Mouse (Mus musculus) left cerebral cortex, adult 2 months (tissue): ENCODE data around the gene Ccnt1. TPM values are rescaled to one million over a fixed set of nuclear protein-coding genes. Genes with fewer than 3 reads are reported as not detected.
"Not testable (repeated sequence)": the region's sequence is repeated elsewhere in the genome, so short reads cannot be mapped to it uniquely, and the experiment has no call there.

Experiments
- DNase-seq, 2 experiments: peaks; one replicate each; pipeline ENCODE4 v3.0.0; 2021 to 2022; ENCODE audit warnings: low spot score in 2 of 2, mixed read lengths in 1 of 2; ENCODE audit errors: extremely low spot score in 1 of 2
- H3K27ac ChIP-seq: fragments of 200-600 bp; 2 replicates; pipeline ENCODE4 v1.8.1; 2022
- H3K4me3 ChIP-seq: fragments of 200-600 bp; 2 replicates; pipeline ENCODE4 v1.8.1; 2022
- CTCF ChIP-seq: fragments of 200-600 bp; IDR thresholded peaks from 2 replicates; pipeline ENCODE4 v1.8.1; 2022; ENCODE audit warnings: antibody characterized with exemption, mild to moderate bottlenecking, moderate library complexity
- intact Hi-C: fragments of 180-260 bp; cut with DNase I; formaldehyde crosslinking; loops from one replicate; pipeline ENCODE4 v1.15.1; 2025
- total RNA-seq, 2 experiments: library from RNA; stranded (reverse); gene quantifications; 2 replicates each; pipeline ENCODE4 v1.2.3; 2021

Ccnt1 gene
- total RNA-seq, 2 experiments from 2014 or later = 40.3 to 45.8 TPM

GRCm38 (mm10) chr15:98535921-98536320 lies 34.8 kb downstream of the Ccnt1 start:
- TF ChIP-seq CTCF = no peak
- H3K4me3 ChIP-seq = no peak overlapping the region
- H3K27ac ChIP-seq = no peak overlapping the region
- no peak for DNase-seq
- intact Hi-C loops = no loop called here

- DNase-seq = peak; percentile 97 to 98
- TF ChIP-seq CTCF = no peak
- peak within 1 kb of the TSS; percentile 99 for H3K27ac ChIP-seq
- H3K4me3 ChIP-seq = peak within 1 kb of the TSS; percentile 91
- intact Hi-C loops = loop anchor here (5.0 kb wide), 1 partner anchor 33 kb away; no protein-coding TSS in a partner anchor
Observed at GRCm38 (mm10) chr15:98533881-98534627, 36.7 kb downstream of the Ccnt1 start, which contains the start of gene Kansl2. Gene Kansl2, minus strand, starts transcription at chr15:98534264.

- DNase-seq = no peak
- Histone ChIP-seq H3K4me3 (peak overlapping the region; percentile 91), H3K27ac (peak overlapping the region; percentile 70)
- no peak for TF ChIP-seq CTCF
- intact Hi-C loops = loop anchor here (5.0 kb wide), 1 partner anchor 34 kb away; no protein-coding TSS in a partner anchor
Observed at GRCm38 (mm10) chr15:98533035-98533531, 37.6 kb downstream of the Ccnt1 start.

- no peak for DNase-seq
- no peak for TF ChIP-seq CTCF
- Histone ChIP-seq H3K4me3 (peak overlapping the region; percentile 91), H3K27ac (no peak overlapping the region; the same call in 1 of the 2 replicates)
- intact Hi-C loops = loop anchor here (5.0 kb wide), 1 partner anchor 35 kb away; no protein-coding TSS in a partner anchor
Observed at GRCm38 (mm10) chr15:98532281-98532680, 38.4 kb downstream of the Ccnt1 start.

GRCm38 (mm10) chr15:98528066-98528563 lies 42.6 kb downstream of the Ccnt1 start:
- TF ChIP-seq CTCF = no peak
- DNase-seq = no peak
- Histone ChIP-seq H3K27ac (no peak overlapping the region), H3K4me3 (no peak overlapping the region)
- intact Hi-C loops = no loop called here

GRCm38 (mm10) chr15:98527056-98527771 lies 43.5 kb downstream of the Ccnt1 start:
- TF ChIP-seq CTCF = no peak

GRCm38 (mm10) chr15:98526057-98526456 lies 44.7 kb downstream of the Ccnt1 start:
- no peak overlapping the region for H3K27ac ChIP-seq
- no peak for TF ChIP-seq CTCF
- H3K4me3 ChIP-seq = no peak overlapping the region
- intact Hi-C loops = no loop called here
- DNase-seq = no peak

More at GRCm38 (mm10) chr15:98527056-98527771, 43.5 kb downstream of the Ccnt1 start:
- Histone ChIP-seq H3K27ac (no peak overlapping the region), H3K4me3 (no peak overlapping the region)
- DNase-seq = no peak
- intact Hi-C loops = no loop called here

- no peak for TF ChIP-seq CTCF
- no peak for DNase-seq
- intact Hi-C loops = no loop called here
- Histone ChIP-seq H3K4me3 (no peak overlapping the region), H3K27ac (no peak overlapping the region)
Observed at GRCm38 (mm10) chr15:98521245-98521644, 49.5 kb downstream of the Ccnt1 start.

- intact Hi-C loops = no loop called here
- no peak overlapping the region for H3K4me3 ChIP-seq
- peak; percentile 43 to 72 for DNase-seq
- TF ChIP-seq CTCF = peak; percentile 98
- no peak overlapping the region for H3K27ac ChIP-seq
Observed at GRCm38 (mm10) chr15:98517380-98518355, 53.1 kb downstream of the Ccnt1 start.

GRCm38 (mm10) chr15:98514845-98515244 lies 55.9 kb downstream of the Ccnt1 start:
- intact Hi-C loops = loop anchor here (5.0 kb wide), 1 partner anchor 408 kb away; no protein-coding TSS in a partner anchor
- H3K27ac ChIP-seq, H3K4me3 ChIP-seq, DNase-seq: not testable (repeated sequence)

GRCm38 (mm10) chr15:98514146-98514545 lies 56.6 kb downstream of the Ccnt1 start:
- TF ChIP-seq CTCF = no peak
- no peak overlapping the region for H3K27ac ChIP-seq
- intact Hi-C loops = loop anchor here (5.0 kb wide), 1 partner anchor 407 kb away; no protein-coding TSS in a partner anchor
- DNase-seq = no peak
- no peak overlapping the region for H3K4me3 ChIP-seq

GRCm38 (mm10) chr15:98513676-98514075 lies 57.0 kb downstream of the Ccnt1 start:
- intact Hi-C loops = loop anchor here (5.0 kb wide), 1 partner anchor 406 kb away; no protein-coding TSS in a partner anchor
- not testable (repeated sequence) for DNase-seq, H3K27ac ChIP-seq, H3K4me3 ChIP-seq
